Mouse (Mus musculus): ENCODE data around the gene Rrm1.
"Not testable (repeated sequence)": the region's sequence is repeated elsewhere in the genome, so short reads cannot be mapped to it uniquely, and the experiment has no call there.

The Rrm1 gene

GRCm38 (mm10) chr7:102478926-102479325 is 37.4 kb downstream of the Rrm1 start:
- DNase-seq, result no peak

GRCm38 (mm10) chr7:102479368-102480078 is 38.0 kb downstream of the Rrm1 start:
- DNase-seq, result peak; percentile 61

- DNase-seq, result no peak
Measured at GRCm38 (mm10) chr7:102480821-102481220, 39.3 kb downstream of the Rrm1 start.

- DNase-seq, result no peak
Measured at GRCm38 (mm10) chr7:102481579-102481978, 40.1 kb downstream of the Rrm1 start, which contains the start of gene Olfr543. Olfr543 (minus strand) TSS chr7:102481679.

GRCm38 (mm10) chr7:102483665-102484064 is 42.2 kb downstream of the Rrm1 start:
- DNase-seq, result no peak

- DNase-seq, result not testable (repeated sequence)
Measured at GRCm38 (mm10) chr7:102484766-102485165, 43.3 kb downstream of the Rrm1 start.

- DNase-seq, result no peak
Measured at GRCm38 (mm10) chr7:102486105-102486504, 44.6 kb downstream of the Rrm1 start.

GRCm38 (mm10) chr7:102488161-102488560 is 46.7 kb downstream of the Rrm1 start, which contains the start of gene Olfr544:
Olfr544 (minus strand) TSS chr7:102488313.
- no peak for DNase-seq

- DNase-seq, result not testable (repeated sequence)
Measured at GRCm38 (mm10) chr7:102494416-102494815, 52.9 kb downstream of the Rrm1 start.

GRCm38 (mm10) chr7:102499473-102499872 is 58.0 kb downstream of the Rrm1 start, which contains the start of gene Olfr545:
Olfr545 (minus strand) TSS chr7:102499573.
- no peak for DNase-seq

GRCm38 (mm10) chr7:102501986-102502385 is 60.5 kb downstream of the Rrm1 start:
- no peak for DNase-seq

GRCm38 (mm10) chr7:102506848-102507247 is 65.4 kb downstream of the Rrm1 start:
- DNase-seq, result peak; percentile 84

GRCm38 (mm10) chr7:102508066-102508465 is 66.6 kb downstream of the Rrm1 start:
- no peak for DNase-seq

GRCm38 (mm10) chr7:102508666-102509065 is 67.2 kb downstream of the Rrm1 start:
- DNase-seq, result no peak

GRCm38 (mm10) chr7:102509726-102510125 is 68.2 kb downstream of the Rrm1 start:
- DNase-seq, result no peak

GRCm38 (mm10) chr7:102511927-102512326 is 70.4 kb downstream of the Rrm1 start:
- no peak for DNase-seq

- DNase-seq, result peak; percentile 77
Measured at GRCm38 (mm10) chr7:102512814-102513435, 71.4 kb downstream of the Rrm1 start.

- no peak for DNase-seq
Measured at GRCm38 (mm10) chr7:102514144-102514543, 72.6 kb downstream of the Rrm1 start.

GRCm38 (mm10) chr7:102516261-102517050 is 75.0 kb downstream of the Rrm1 start:
- peak; percentile 4 for DNase-seq

GRCm38 (mm10) chr7:102517051-102517335 is 75.5 kb downstream of the Rrm1 start:
- no peak for DNase-seq
